Mouse (Mus musculus) erythroblast, embryonic 14.5 days (primary cell): ENCODE results near the gene Kcnd2.

Experiments used
- GATA1 ChIP-seq: IDR thresholded peaks from 2 replicates; pipeline ENCODE4 v1.6.1; 2012; ENCODE audit warnings: low read length, inconsistent platforms, mixed read lengths
- TAL1 ChIP-seq: IDR thresholded peaks from 3 replicates; pipeline ENCODE4 v1.6.1; 2012; ENCODE audit warnings: low read length, inconsistent platforms, mixed read lengths

GRCm38 (mm10) chr6:21321407-21321806 is 106.1 kb downstream of the Kcnd2 start:
- TF ChIP-seq GATA1 (no peak), TAL1 (no peak)
